Mouse (Mus musculus) kidney, embryonic 14.5 days (tissue): ENCODE data around the gene Apba3. TPM values are rescaled to one million over a fixed set of nuclear protein-coding genes. Genes with fewer than 3 reads are reported as not detected.
A peak's percentile ranks its signal among the peaks of the same experiment; 100 is the strongest.

Source experiments
- ATAC-seq: fragments of 200-750 bp; cut with Nextera tagmentation; 2 replicates; pipeline ENCODE4 v1.8.0; 2017; ENCODE audit warnings: moderate number of reproducible peaks, mild to moderate bottlenecking, moderate TSS enrichment, moderate library complexity; ENCODE audit not compliant: low FRiP score, low TSS enrichment
- H3K27ac ChIP-seq: fragments of 300-500 bp; sonication (generic); 2 replicates; pipeline ENCODE4 v1.5.1; 2014; ENCODE audit warnings: low read depth, mild to moderate bottlenecking, low read length, moderate library complexity, mixed read lengths
- H3K27me3 ChIP-seq: fragments of 300-500 bp; sonication (generic); 2 replicates; pipeline ENCODE4 v1.6.1; 2014; ENCODE audit warnings: mild to moderate bottlenecking, low read length; ENCODE audit not compliant: control insufficient read depth, insufficient read depth
- H3K36me3 ChIP-seq: fragments of 300-500 bp; sonication (generic); 2 replicates; pipeline ENCODE4 v1.6.1; 2014; ENCODE audit warnings: low read length, mixed read lengths; ENCODE audit not compliant: control insufficient read depth, insufficient read depth
- H3K4me1 ChIP-seq: fragments of 300-500 bp; sonication (generic); 2 replicates; pipeline ENCODE4 v1.6.1; 2014; ENCODE audit warnings: low read length, mixed read lengths; ENCODE audit not compliant: control insufficient read depth, insufficient read depth
- H3K4me2 ChIP-seq: fragments of 300-500 bp; sonication (generic); replicated peaks from 2 replicates; pipeline ENCODE4 v1.6.1; 2014; ENCODE audit warnings: low read depth, mild to moderate bottlenecking, low read length
- H3K4me3 ChIP-seq: fragments of 300-500 bp; sonication (generic); 2 replicates; pipeline ENCODE4 v1.5.1; 2014; ENCODE audit warnings: mild to moderate bottlenecking, low read length
- H3K9ac ChIP-seq: fragments of 300-500 bp; sonication (generic); 2 replicates; pipeline ENCODE4 v1.6.1; 2014; ENCODE audit warnings: low read depth, mild to moderate bottlenecking, low read length, moderate library complexity
- H3K9me3 ChIP-seq: fragments of 300-500 bp; sonication (generic); 2 replicates; pipeline ENCODE4 v1.6.1; 2016; ENCODE audit warnings: low read length; ENCODE audit not compliant: control insufficient read depth
- WGBS: fragments of 180-500 bp; shearing (Covaris S2); extraction: QIAGEN DNeasy Blood & Tissue Kit; methylation state at CpG from one replicate; pipeline ENCODE4 v1.1.7; 2014; 5-methylcytosine and 5-hydroxymethylcytosine counted together
- polyA plus RNA-seq: library from polyadenylated mRNA; unstranded; fragments of >200 nt; fragmentation: Nextera tagmentation; extraction: Ambion mirVana; gene quantifications from 2 replicates; pipeline ENCODE4 v1.2.1, GENCODE M21; 2014

Apba3 gene
- polyA plus RNA-seq, 1 experiment from 2014 or later = 51.4 TPM

DNA sequence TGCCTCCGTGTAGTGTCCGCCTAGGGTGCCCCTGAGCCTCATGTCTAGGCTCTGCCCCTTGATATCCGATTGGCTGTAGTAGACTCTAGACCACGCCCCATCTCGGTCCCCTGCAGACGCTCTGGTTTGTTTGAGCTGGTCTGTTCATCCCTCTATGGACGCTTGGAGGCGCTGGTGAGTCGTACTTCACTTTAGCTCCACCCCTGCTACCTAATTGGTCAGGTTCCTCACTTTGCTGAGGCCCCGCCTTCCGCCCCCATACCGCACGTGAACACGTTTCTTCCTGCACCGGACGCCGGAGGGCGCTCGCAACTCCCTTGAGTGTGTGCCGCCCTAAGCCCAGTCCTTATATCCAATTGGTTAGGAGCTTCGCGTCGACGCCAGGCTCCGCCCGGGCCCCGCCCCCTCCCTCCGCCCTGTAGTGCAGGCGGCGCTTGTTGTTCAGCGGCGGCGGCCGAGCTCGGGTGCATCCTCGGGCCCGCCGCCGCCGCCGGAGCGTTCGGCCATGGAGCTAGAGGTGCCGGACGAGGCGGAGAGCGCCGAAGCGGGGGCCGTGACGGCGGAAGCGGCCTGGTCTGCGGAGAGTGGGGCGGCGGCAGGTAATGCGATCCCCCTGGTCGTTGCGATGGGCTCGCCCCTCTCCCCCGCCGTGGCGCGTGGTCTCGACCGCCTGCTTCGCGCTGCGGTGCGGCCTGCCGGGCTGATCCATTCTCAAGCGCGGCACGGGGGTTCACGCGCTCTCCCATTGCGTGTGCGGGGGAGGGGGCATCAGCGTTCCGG, 26.0 kb downstream of the Apba3 start, which contains the start of gene Pip5k1c:
Gene Pip5k1c, plus strand, starts transcription at position 410 of the 780 bp plus-strand sequence.
- H3K9ac ChIP-seq = peak within 1 kb of the TSS; percentile 50
- peak; percentile 95 for ATAC-seq
- no peaks in the 10 kb centered on the region for H3K9me3 ChIP-seq
- peak within 1 kb of the TSS; percentile 40 for H3K27ac ChIP-seq
- H3K27me3 ChIP-seq = peaks cover 16% of the 10 kb centered on the region
- H3K36me3 ChIP-seq = no peaks in the 10 kb centered on the region
- WGBS = under 1% methylated on average over 66 of the region's 80 CpGs
- H3K4me3 ChIP-seq = peak within 1 kb of the TSS; percentile 77
- H3K4me1 ChIP-seq = peaks cover 29% of the 10 kb centered on the region
- H3K4me2 ChIP-seq = peak within 1 kb of the TSS; percentile 99

DNA sequence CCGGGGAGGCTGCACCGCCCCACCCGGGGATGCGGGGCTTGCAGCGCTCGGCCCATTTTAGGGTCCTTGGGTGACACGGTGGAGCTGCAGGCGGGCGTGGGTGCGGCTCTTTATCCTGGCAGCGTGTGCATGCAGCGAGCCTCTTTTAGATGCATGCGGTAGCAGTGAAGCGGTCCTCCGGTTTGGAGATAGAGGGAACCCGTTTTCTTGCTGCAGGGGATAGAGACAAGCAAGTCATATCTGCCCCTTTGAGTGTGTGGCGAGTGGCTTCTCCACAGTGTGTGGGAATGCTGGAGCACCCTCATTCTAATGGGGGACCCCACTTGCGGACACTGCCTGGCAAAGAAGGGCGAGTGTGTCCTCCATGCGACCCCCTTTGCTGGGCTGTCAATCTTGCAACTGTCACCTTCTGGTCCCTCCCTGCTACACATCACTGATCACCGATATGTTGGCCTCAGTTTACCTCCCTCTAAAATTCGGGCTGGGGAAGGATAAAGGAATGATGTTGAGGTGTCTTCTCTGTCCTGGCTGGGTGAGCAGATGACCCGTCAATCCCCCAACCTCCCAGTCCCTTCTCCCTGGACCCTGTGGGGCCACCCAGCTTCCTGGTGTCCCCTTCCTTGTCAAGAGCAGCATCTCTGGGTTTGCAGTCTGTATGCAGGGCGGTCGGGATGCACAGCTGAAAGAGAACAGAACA, 26.7 kb downstream of the Apba3 start:
- H3K4me1 ChIP-seq = peaks cover 24% of the 10 kb centered on the region
- peaks cover 16% of the 10 kb centered on the region for H3K27me3 ChIP-seq
- peak overlapping the region; percentile 99 for H3K4me2 ChIP-seq
- peak overlapping the region; percentile 50 for H3K9ac ChIP-seq
- no peak for ATAC-seq
- WGBS = 2% methylated on average over 25 of the region's 25 CpGs
- H3K36me3 ChIP-seq = no peaks in the 10 kb centered on the region
- H3K4me3 ChIP-seq = peak overlapping the region; percentile 77
- H3K9me3 ChIP-seq = no peaks in the 10 kb centered on the region
- peak overlapping the region; percentile 40 for H3K27ac ChIP-seq

DNA sequence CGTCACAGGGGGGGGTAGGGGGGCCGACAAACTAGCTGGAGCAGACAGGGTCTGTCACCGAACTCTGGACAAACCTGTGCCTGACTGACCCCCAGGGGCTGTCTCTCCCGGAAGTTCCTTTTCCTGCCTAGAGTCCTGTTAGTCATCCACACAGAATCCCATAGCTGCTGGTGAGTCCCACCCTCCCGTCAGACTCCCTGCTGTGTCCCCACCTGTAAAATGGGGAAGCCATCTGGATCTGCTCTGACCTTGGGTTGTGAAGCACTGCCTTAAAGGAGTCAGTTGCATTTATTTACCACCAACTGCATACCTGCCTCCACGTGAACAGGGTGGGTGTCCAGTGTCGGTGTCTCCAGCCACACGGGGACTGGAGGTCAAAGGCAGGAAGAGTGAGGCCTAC, 27.7 kb downstream of the Apba3 start:
- 33% methylated on average over 8 of the region's 8 CpGs for WGBS
- peak overlapping the region; percentile 99 for H3K4me2 ChIP-seq
- ATAC-seq = no peak

DNA sequence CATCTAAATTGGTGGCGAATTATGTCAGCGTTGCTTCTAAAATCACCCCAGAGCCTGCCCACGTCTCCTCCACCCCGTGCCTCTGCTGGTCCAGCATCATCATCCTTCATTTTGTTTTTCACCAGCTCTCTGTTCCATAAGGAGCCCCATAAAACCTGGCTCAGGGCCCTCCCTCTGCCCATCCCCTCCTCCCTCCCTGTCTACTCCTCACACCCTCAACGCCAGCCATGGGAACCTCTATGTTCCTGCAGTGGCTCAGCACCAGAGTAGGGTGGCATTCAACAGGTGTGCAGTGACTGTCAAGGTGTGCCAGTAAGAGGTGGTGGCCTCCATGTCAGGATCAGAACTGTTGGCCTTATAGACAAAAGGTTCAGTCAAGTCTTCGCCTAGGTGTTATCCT, 28.4 kb downstream of the Apba3 start:
- WGBS = 87% methylated on average over 5 of the region's 6 CpGs
- H3K36me3 ChIP-seq = no peaks in the 10 kb centered on the region
- H3K27ac ChIP-seq = no peak overlapping the region
- no peak for ATAC-seq
- H3K4me2 ChIP-seq = no peak overlapping the region
- peaks cover 12% of the 10 kb centered on the region for H3K27me3 ChIP-seq
- peaks cover 39% of the 10 kb centered on the region for H3K4me1 ChIP-seq
- H3K9ac ChIP-seq = peak overlapping the region; percentile 50; the same call in 1 of the 2 replicates
- H3K9me3 ChIP-seq = no peaks in the 10 kb centered on the region
- H3K4me3 ChIP-seq = no peak overlapping the region

More for the DNA sequence above, 27.7 kb downstream of the Apba3 start:
- Histone ChIP-seq H3K9me3 (no peaks in the 10 kb centered on the region), H3K9ac (peak overlapping the region; percentile 50), H3K4me1 (peaks cover 32% of the 10 kb centered on the region), H3K27me3 (peaks cover 16% of the 10 kb centered on the region), H3K27ac (no peak overlapping the region), H3K4me3 (peak overlapping the region; percentile 77), H3K36me3 (no peaks in the 10 kb centered on the region)

DNA sequence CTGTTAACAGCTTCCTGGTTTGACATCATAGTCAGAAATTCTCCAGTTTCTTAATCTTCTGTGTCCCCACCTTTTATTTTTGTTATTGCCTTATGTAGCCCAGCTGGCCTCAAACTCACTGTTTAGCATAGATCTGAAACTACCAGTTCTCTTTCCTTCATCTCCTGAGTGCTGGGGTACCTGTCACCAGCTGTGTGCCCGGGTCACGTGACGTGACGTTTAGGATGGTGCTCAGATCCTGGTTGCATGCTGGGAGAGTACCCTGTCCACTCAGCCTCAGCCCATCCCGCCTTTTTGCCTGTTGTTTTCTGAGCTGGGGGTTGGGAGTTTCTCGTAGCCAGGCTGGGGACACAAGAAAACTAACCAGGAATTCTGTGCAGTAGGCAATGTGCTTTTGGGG, 30.5 kb downstream of the Apba3 start:
- WGBS = 75% methylated on average over 6 of the region's 6 CpGs
- peaks cover 49% of the 10 kb centered on the region for H3K4me1 ChIP-seq

DNA sequence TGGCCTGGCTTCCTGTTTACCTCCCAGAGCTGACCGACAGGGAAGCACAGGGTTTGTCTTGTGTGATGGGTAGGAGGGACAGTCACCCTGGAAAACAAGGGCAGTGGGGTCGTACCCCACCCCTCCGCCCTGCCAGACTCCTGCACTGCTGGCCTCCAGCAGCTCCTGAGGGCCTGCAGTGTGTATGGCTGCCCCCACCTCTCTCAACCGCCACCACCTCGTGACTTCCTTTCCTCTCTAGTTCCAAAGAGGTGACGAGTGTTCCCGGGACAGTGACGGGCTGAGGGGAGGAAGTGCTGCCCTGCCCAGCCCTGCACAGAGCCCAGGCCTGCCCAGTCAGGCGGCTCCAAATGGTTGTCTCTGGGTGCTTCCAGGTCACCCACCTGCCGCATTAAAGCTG, 31.1 kb downstream of the Apba3 start:
- WGBS = 42% methylated on average over 10 of the region's 10 CpGs
- 0 out of 2 replicates have a peak, but pooled peaks have one; percentile 5 for ATAC-seq
- Histone ChIP-seq H3K27me3 (no peaks in the 10 kb centered on the region), H3K4me3 (no peak overlapping the region), H3K4me2 (peak overlapping the region; percentile 3; the same call in 1 of the 2 replicates), H3K9me3 (no peaks in the 10 kb centered on the region), H3K9ac (no peak overlapping the region), H3K27ac (peak overlapping the region; percentile 55; the same call in 1 of the 2 replicates), H3K36me3 (no peaks in the 10 kb centered on the region), H3K4me1 (peaks cover 55% of the 10 kb centered on the region)

More for the DNA sequence above, 30.5 kb downstream of the Apba3 start:
- Histone ChIP-seq H3K36me3 (no peaks in the 10 kb centered on the region), H3K4me3 (no peak overlapping the region), H3K4me2 (no peak overlapping the region), H3K9me3 (no peaks in the 10 kb centered on the region), H3K27me3 (no peaks in the 10 kb centered on the region), H3K27ac (peak overlapping the region; percentile 55; the same call in 1 of the 2 replicates), H3K9ac (no peak overlapping the region)
- no peak for ATAC-seq

DNA sequence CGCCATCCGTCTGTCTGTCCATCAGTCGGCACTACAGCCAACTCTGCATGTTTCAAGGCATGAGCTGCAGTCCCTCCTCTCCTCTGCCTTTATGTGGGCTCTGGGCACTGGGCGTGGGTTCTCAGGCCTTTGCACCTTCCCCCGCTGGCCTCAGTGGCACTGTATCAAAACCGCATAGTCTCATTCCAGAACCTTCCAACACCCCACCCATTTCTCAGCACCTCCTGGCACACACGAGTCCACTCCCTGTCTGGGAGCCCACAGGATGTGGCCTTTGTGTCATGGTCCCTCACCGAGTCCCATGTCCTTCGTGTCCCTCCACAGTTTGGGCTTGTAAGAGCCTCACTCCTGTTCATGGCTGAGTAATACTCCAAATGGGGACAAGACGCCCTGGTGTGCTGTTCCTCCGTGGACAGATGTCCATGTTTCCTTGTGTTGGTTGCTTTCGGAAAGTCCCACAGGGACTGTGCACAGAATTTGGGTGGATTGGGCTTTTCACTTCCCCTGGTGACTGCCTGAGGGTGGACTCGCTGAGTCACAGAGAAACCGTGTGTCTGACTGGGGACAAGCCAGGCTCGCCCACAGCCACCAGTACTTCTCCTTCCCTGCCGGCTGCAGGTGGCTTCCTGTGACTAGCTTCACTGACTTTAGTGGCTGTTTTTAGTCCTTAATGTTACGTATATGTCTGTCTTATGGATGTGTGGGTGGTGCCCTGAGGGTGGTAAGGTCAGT, 31.8 kb downstream of the Apba3 start:
- H3K9me3 ChIP-seq = no peaks in the 10 kb centered on the region
- no peak overlapping the region for H3K4me3 ChIP-seq
- H3K36me3 ChIP-seq = no peaks in the 10 kb centered on the region
- peaks cover 61% of the 10 kb centered on the region for H3K4me1 ChIP-seq
- no peak overlapping the region for H3K27ac ChIP-seq
- H3K9ac ChIP-seq = no peak overlapping the region
- H3K4me2 ChIP-seq = no peak overlapping the region
- no peak for ATAC-seq
- WGBS = 89% methylated on average over 17 of the region's 17 CpGs
- H3K27me3 ChIP-seq = no peaks in the 10 kb centered on the region

DNA sequence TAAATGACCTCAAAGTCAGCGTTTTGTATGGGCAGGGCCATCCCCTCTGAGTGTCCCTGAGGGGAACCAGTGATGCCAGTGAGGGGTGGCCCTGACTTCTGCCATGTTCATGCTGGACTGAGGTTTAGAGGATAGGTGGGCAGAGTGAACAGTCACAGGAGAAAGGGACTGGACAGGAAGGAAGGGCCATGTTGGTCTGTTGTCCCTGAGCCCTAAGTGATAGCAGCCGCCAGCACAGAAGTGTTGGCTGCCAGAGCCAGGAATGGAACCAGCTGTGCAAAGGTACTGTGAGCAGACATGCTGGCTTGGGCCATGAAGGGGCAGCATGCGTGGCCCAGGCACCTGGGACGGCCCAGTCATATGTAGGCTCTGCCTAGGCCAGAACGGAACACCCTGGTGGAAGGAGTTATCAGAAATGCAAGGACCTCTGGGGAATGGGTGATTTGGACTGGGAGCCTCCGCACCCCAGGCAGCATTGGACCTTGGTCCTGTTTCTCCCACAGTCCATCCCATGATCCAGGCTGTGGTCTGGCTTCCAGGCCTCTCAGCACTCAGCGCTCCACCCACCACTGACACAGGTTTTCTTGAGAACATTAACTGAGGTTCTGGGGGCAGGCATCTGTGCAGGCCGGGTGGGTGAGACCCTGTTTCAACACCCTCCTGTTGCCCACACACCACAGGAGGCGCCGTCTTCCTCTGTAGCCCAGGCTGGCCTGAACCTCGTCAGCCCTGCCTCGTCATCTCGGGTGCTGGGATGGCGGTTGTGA, 33.0 kb downstream of the Apba3 start:
- 84% methylated on average over 14 of the region's 14 CpGs for WGBS
- H3K4me3 ChIP-seq = no peak overlapping the region
- H3K27me3 ChIP-seq = no peaks in the 10 kb centered on the region
- H3K9ac ChIP-seq = 0 out of 2 replicates have a peak overlapping the region, but pooled peaks have one; percentile 18
- H3K4me2 ChIP-seq = no peak overlapping the region
- H3K4me1 ChIP-seq = peaks cover 48% of the 10 kb centered on the region
- H3K27ac ChIP-seq = peak overlapping the region; percentile 82
- H3K9me3 ChIP-seq = no peaks in the 10 kb centered on the region
- no peak for ATAC-seq
- H3K36me3 ChIP-seq = no peaks in the 10 kb centered on the region
